In the genomic region with DNA sequence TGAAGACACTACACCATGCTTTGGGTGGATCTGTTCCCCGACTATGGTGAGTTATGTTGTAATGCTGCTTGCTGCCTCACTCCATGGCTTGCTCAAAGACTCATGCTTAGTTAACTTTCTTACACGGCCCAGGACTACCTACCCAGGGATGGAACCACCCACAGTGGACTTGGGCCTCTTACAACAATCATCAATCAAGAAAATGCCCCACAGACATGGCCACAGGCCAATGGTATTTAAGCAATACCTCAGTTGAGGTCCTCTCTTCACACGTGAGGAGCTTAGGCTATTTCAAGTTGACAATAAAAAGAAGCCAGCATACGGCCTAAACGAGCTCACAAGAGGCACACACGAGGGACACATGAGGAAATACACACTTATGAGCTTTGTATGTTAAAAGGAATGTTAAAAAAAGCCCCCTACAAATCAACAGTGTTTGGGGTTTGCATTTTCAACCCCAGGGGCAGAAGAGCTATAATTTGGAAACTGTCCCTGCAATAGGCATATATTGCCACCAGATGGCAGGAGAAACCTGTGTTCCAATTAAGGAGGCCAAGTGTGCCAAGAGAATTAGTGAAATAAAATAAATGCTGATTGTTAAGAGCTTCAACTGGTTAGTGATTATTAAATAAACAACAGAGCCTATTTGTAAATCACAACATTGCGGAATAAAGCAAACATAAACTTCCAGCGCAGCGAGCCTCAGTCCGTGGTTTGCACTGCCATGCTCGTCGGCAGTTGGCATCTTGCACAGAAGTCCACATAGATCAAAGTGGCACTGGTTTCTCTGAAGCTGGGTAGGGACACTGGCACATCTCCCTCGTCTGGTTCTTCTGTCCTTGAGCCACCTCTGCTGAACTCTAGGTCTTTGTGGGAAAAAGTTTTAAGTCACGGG, we compare ENCODE assay signal across 7 mouse cellular contexts. TPM values are rescaled to one million over a fixed set of nuclear protein-coding genes. Genes with fewer than 3 reads are reported as not detected.
A peak's percentile ranks its signal among the peaks of the same experiment; 100 is the strongest.
DNase-seq lines count a peak whose midpoint lies in the region; ATAC-seq lines count a peak whose summit lies in the region.

No protein-coding gene starts in this region.

- no peak overlapping the region for H3K4me3 ChIP-seq in lung, embryonic 16.5 days (ENCODE audit: low read length)

- peak; percentile 32; the same call in 1 of the 2 replicates for ATAC-seq in lung, embryonic 16.5 days (ENCODE audit: low read depth)

- H3K36me3 ChIP-seq in lung, embryonic 16.5 days (ENCODE audit: control insufficient read depth, insufficient read depth, low read length): no peaks in the 10 kb centered on the region

- WGBS in lung, embryonic 16.5 days: 54% methylated on average over 14 of the region's 14 CpGs

- H3K9me3 ChIP-seq in lung, embryonic 16.5 days (ENCODE audit: control insufficient read depth, low read length): no peaks in the 10 kb centered on the region

- H3K4me1 ChIP-seq in lung, embryonic 16.5 days (replicated peaks; ENCODE audit: control insufficient read depth, insufficient read depth, low read length): peaks cover 4% of the 10 kb centered on the region; the same call in 1 of the 2 replicates

- H3K27ac ChIP-seq in lung, embryonic 16.5 days (ENCODE audit: low read length): no peak overlapping the region

- no peaks in the 10 kb centered on the region for H3K27me3 ChIP-seq in lung, embryonic 16.5 days (ENCODE audit: control insufficient read depth, insufficient read depth, low read depth, low read length)

- H3K9ac ChIP-seq in lung, embryonic 16.5 days (ENCODE audit: low read length): no peak overlapping the region

- DNase-seq in ovary, postnatal 14 days (ENCODE audit: low spot score): peak; percentile 35
- no peak for DNase-seq in ovary, postnatal 36 days (ENCODE audit: low spot score)
- peak; percentile 43 for DNase-seq in R1 (ENCODE audit: low read depth, low spot score)
- peak; percentile 59 for DNase-seq in embryo, embryonic 9.5 days (ENCODE audit: extremely low spot score)
- peak; percentile 67 for DNase-seq in induced T-regulatory cell, adult 2 months (ENCODE audit: low read depth)
- DNase-seq in right cerebral cortex, postnatal 4 days: peak; percentile 32

- no peak overlapping the region for H3K4me2 ChIP-seq in lung, embryonic 16.5 days (ENCODE audit: low read depth, low read length)

RNA-seq across cellular contexts. Expression of a gene that starts 58.8 kb away (rescaled TPM):
- 17.0 and 17.1 TPM in 2 replicates for polyA plus RNA-seq in lung, embryonic 16.5 days (2015; fragmentation: Nextera tagmentation; extraction: Ambion mirVana)
